Mouse (Mus musculus): Measurements from ENCODE around the gene Madcam1. TPM values are rescaled to one million over a fixed set of nuclear protein-coding genes. Genes with fewer than 3 reads are reported as not detected.

The Madcam1 gene
- polyA plus RNA-seq, 1 experiment from 2014 or later: 2.0 TPM

DNA sequence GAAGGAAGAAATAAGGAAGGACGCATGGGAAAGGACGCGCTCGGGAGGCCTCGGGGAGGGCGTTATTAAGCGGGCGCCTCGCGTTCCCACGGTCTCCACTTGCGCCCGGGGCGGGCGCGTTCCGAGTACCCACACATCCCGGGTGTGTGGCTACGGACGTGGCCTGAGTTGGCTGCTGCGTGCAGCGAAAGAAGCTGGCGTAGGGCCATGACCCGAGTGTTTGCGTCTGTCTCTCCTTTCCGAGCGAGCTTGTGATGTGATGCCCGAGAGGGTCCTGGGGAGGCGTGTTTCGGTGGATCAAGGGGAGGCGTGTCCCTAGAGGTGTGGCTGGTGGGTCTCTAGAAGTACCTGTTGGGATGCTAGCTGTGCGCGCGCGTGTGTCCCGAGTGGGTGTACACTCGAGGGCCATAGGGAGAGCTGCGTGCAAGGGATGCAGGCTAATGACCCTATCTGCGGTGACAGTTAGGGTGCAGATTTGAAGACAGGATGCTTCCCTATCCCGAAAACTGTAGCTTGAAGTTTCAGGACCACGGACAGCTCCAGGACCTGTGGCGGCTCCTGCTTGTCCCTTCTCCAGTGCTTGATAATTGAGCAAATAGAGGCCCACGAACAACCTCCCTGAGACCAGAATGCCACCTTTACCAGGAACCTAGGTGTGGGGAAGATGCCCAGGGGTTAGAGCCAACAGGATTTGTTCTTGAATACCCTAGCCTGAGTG lies 53.4 kb downstream of the Madcam1 start:
- ATAC-seq (ENCODE audit: low FRiP score, low read depth): no peak; the same call in 1 of the 2 replicates
- H3K27me3 ChIP-seq (replicated peaks): peaks cover 58% of the 10 kb centered on the region
- peak overlapping the region; percentile 56 for H3K4me3 ChIP-seq

More for the DNA sequence above, 53.4 kb downstream of the Madcam1 start:
- Histone ChIP-seq H3K4me1 (peaks cover 21% of the 10 kb centered on the region), H3K36me3 (no peaks in the 10 kb centered on the region), H3K4me2 (replicated peaks) (peak overlapping the region; percentile 96), H3K9me3 (no peaks in the 10 kb centered on the region), H3K9ac (0 out of 2 replicates have a peak overlapping the region, but pooled peaks have one; percentile 65), H3K27ac (no peak overlapping the region)
- 4% methylated on average over 43 of the region's 43 CpGs for WGBS

Other genes with a start within 250 kb of the Madcam1 start
- not detected in 2 replicates for gene Vmn2r83, start 195.8 kb upstream of the Madcam1 start, polyA plus RNA-seq (2016; fragmentation: Nextera tagmentation; extraction: Ambion mirVana)
- gene Plpp2, start 130.8 kb upstream of the Madcam1 start, polyA plus RNA-seq (2016; fragmentation: Nextera tagmentation; extraction: Ambion mirVana): 16.2 and 17.9 TPM in 2 replicates
- 67.4 and 69.5 TPM in 2 replicates for gene Mier2, start 109.4 kb upstream of the Madcam1 start, polyA plus RNA-seq (2016; fragmentation: Nextera tagmentation; extraction: Ambion mirVana)
- gene Theg, start 77.2 kb upstream of the Madcam1 start, polyA plus RNA-seq (2016; fragmentation: Nextera tagmentation; extraction: Ambion mirVana): not detected in 2 replicates
- gene C2cd4c, start 50.5 kb upstream of the Madcam1 start, polyA plus RNA-seq (2016; fragmentation: Nextera tagmentation; extraction: Ambion mirVana): 0.09 TPM in 1 of 2 replicates, not detected in the other
- gene Shc2, start 26.6 kb upstream of the Madcam1 start, polyA plus RNA-seq (2016; fragmentation: Nextera tagmentation; extraction: Ambion mirVana): 35.5 and 43.9 TPM in 2 replicates
- not detected in 2 replicates for gene Odf3l2, start 18.8 kb upstream of the Madcam1 start, polyA plus RNA-seq (2016; fragmentation: Nextera tagmentation; extraction: Ambion mirVana)
- gene Tpgs1, start 4.8 kb downstream of the Madcam1 start, polyA plus RNA-seq (2016; fragmentation: Nextera tagmentation; extraction: Ambion mirVana): 75.2 and 79.6 TPM in 2 replicates
- gene Cdc34, start 17.6 kb downstream of the Madcam1 start, polyA plus RNA-seq (2016; fragmentation: Nextera tagmentation; extraction: Ambion mirVana): 136 and 141 TPM in 2 replicates
- 0.65 and 1.4 TPM in 2 replicates for gene Gzmm, start 24.5 kb downstream of the Madcam1 start, polyA plus RNA-seq (2016; fragmentation: Nextera tagmentation; extraction: Ambion mirVana)
- 634 and 639 TPM in 2 replicates for gene Bsg, start 39.9 kb downstream of the Madcam1 start, polyA plus RNA-seq (2016; fragmentation: Nextera tagmentation; extraction: Ambion mirVana)
- 0.61 and 0.79 TPM in 2 replicates for gene Hcn2, start 52.1 kb downstream of the Madcam1 start, polyA plus RNA-seq (2016; fragmentation: Nextera tagmentation; extraction: Ambion mirVana)
- 44.7 and 44.9 TPM in 2 replicates for gene Polrmt, start 82.0 kb downstream of the Madcam1 start, polyA plus RNA-seq (2016; fragmentation: Nextera tagmentation; extraction: Ambion mirVana)
- 0.55 and 1.2 TPM in 2 replicates for gene Fgf22, start 90.5 kb downstream of the Madcam1 start, polyA plus RNA-seq (2016; fragmentation: Nextera tagmentation; extraction: Ambion mirVana)
- gene Rnf126, start 102.4 kb downstream of the Madcam1 start, polyA plus RNA-seq (2016; fragmentation: Nextera tagmentation; extraction: Ambion mirVana): 115 and 118 TPM in 2 replicates
- gene Fstl3, start 112.7 kb downstream of the Madcam1 start, polyA plus RNA-seq (2016; fragmentation: Nextera tagmentation; extraction: Ambion mirVana): 1.5 and 2.0 TPM in 2 replicates
- gene Prss57, start 126.4 kb downstream of the Madcam1 start, polyA plus RNA-seq (2016; fragmentation: Nextera tagmentation; extraction: Ambion mirVana): 0.16 and 0.42 TPM in 2 replicates
- 196 and 205 TPM in 2 replicates for gene Palm, start 129.0 kb downstream of the Madcam1 start, polyA plus RNA-seq (2016; fragmentation: Nextera tagmentation; extraction: Ambion mirVana)
- gene Misp, start 156.4 kb downstream of the Madcam1 start, polyA plus RNA-seq (2016; fragmentation: Nextera tagmentation; extraction: Ambion mirVana): 1.6 and 2.3 TPM in 2 replicates
- gene Ptbp1, start 189.9 kb downstream of the Madcam1 start, polyA plus RNA-seq (2016; fragmentation: Nextera tagmentation; extraction: Ambion mirVana): 180 and 189 TPM in 2 replicates
- gene Prtn3, start 209.9 kb downstream of the Madcam1 start, polyA plus RNA-seq (2016; fragmentation: Nextera tagmentation; extraction: Ambion mirVana): 12.6 and 15.5 TPM in 2 replicates
- gene Plppr3, start 210.1 kb downstream of the Madcam1 start, polyA plus RNA-seq (2016; fragmentation: Nextera tagmentation; extraction: Ambion mirVana): 296 and 301 TPM in 2 replicates
- 0.34 and 0.53 TPM in 2 replicates for gene Elane, start 221.7 kb downstream of the Madcam1 start, polyA plus RNA-seq (2016; fragmentation: Nextera tagmentation; extraction: Ambion mirVana)
- not detected in 2 replicates for gene Cfd, start 226.3 kb downstream of the Madcam1 start, polyA plus RNA-seq (2016; fragmentation: Nextera tagmentation; extraction: Ambion mirVana)
- 60.5 and 62.6 TPM in 2 replicates for gene Med16, start 244.4 kb downstream of the Madcam1 start, polyA plus RNA-seq (2016; fragmentation: Nextera tagmentation; extraction: Ambion mirVana)
- 28.4 and 40.5 TPM in 2 replicates for gene Gm26602, start 246.3 kb downstream of the Madcam1 start, polyA plus RNA-seq (2016; fragmentation: Nextera tagmentation; extraction: Ambion mirVana)